Mouse (Mus musculus) telencephalon, adult 2 months (tissue): ENCODE results near the gene Syndig1l.

Experiments
- DNase-seq: peaks from one replicate; pipeline ENCODE4 v3.0.0-alpha.2; 2011; ENCODE audit warnings: low read depth, low spot score

Syndig1l gene

DNA sequence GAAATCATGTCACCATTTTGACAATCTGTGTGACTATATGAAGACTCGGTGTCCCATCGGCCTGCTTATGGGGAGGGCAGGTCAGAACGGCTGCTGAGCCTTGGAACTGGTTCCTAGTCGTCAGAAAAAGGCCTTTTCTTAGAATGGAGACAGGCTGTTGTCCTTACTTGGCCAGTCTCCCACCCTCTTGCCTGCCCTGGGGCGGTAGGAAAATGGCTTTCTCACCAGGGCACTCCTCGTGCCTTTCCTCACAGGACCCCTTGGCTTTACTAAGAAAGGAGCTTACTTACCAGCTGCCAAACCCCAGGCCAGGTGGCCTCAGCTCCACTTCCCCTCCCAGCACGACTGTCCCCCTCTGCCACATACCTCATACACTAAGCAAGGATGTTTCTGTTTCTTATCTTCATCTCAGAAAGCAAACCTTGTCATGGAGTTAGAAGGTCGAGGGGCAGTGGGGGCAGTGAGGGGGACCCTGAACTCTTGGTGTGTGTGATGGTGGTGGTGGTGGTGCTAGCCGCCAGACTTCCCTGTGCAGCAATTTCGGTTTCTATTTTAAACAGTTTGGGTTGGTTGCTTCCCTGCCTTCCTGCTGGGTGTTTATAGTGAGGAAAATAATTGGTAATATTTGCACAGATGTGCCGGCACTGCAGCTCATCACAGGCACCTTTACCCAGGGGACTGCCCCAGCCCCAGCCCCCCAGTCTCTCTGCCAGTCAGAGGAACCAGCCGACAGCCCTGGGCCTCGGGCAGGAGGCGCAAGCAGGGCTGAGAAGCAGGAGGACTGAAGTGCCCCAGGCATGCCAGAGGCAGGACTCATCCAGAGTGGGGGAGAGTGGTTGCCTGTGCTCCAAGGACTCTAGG is 23.7 kb downstream of the Syndig1l start:
- no peak for DNase-seq

DNA sequence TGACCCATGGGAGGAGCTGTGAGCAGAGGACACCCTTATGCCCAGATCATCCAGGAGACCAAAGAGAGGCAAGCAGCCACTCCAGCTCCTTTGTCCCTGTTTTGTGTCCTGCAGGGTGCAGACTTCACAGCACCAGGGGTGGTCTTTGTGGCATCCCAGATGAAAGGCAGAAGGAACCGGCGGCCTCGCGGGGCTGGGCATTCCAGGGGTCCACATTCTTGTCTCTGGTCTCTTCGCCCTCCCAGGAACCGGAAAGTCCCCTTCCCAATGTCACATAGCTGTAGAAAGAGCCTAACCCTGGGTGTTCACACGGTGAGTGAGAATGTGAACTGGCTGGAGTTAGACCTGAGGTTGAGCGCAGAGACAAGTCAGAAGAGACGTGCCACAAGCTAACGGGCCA is 27.0 kb downstream of the Syndig1l start:
- DNase-seq: no peak

DNA sequence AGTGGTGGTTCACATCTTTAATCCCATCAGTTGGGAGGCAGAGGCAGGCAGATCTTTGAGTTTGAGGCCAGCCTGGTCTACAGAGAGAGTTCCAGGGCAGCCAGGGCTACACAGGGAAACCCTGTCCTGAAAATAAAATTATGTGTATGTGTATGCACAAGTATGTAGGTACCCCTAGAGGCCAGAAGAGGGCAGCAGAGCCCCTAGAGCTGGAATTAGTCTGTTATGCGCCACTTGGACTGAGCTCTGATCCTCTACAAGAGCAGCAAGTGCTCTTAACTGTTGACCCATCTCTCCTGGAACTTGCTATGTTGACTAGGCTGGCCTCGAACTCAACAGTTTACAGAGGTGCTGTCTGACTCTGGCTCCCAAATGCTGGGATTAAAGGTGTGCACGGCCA is 28.1 kb downstream of the Syndig1l start:
- DNase-seq: no peak

DNA sequence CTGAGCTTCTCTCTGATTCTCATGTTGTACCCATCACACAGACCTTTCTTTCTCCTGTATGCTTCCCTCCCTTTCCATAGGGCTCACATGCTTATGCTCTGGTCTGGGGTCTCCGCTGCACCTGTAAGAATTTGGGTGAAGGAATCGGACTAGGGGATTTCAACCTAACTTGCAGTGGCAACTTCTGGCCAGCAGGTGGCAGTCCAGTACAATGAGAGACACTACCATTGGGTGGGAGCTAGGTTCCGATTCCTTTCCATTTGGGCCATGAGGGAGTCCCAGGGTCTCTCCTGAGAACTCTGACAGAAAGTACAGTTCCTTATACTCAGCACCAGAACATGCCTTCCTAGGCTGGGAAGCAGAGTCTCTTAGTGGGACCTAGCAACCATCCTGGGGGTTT is 44.7 kb downstream of the Syndig1l start:
- DNase-seq: no peak

DNA sequence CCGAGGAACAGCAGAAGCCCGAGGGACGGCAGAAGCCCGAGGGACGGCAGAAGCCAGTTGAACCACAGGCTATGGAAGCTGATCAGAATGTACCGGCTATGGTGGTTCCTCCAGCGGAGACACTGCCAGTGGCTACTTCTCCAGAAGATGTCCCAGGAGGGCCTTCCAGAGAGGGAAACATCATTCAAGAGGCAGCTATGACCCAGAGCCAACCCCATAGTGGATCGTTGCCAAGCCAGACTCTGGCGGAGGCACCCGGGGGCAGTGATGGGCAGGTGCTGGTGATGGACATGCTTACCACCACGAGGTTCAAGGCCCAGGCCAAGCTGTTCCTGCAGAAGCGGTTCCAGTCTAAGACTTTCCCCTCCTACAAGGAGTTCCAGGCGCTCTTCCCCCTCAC is 48.4 kb downstream of the Syndig1l start:
- DNase-seq: no peak

DNA sequence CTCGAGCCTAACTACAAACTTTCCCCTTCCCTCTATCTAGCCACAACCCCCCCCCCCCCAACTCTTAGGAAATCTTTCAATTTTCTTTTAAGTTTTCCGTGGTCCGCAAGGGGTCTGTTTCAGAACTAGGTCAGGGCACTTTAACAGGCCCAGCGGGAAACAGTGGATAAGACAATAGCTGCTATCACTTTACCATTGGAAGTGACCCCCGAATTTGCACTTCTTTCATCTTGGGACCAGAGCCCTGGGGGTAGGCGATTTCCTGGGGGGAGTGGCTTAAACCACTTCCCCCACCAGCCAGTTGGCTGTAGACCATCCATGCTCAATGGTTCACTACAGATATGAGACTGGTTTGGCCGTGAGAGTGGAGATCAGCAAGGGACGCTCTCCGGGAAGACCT is 58.0 kb downstream of the Syndig1l start, which contains the start of gene Vrtn:
TSS of gene Vrtn (plus strand) at position 366 of the 400 bp plus-strand sequence.
- no peak for DNase-seq

DNA sequence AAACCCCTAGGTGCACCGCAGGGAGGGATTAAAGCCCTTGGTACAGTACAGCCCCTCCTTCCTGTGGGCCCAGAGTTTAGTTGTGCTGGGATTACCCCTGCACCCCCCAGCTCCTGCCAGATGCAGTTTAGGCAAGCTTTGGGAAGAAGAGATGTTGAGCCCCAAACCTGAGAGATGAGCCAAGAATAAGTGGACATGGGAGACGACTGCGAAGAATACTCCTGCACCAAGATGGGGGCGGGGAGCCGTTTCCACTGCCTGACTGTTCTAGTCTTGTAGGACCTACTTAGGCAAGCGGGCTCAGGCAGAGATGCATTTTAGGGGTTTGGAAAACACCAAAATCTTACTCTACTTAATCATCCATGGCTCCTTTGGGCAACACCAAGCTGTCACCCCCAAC is 58.4 kb downstream of the Syndig1l start:
- no peak for DNase-seq

DNA sequence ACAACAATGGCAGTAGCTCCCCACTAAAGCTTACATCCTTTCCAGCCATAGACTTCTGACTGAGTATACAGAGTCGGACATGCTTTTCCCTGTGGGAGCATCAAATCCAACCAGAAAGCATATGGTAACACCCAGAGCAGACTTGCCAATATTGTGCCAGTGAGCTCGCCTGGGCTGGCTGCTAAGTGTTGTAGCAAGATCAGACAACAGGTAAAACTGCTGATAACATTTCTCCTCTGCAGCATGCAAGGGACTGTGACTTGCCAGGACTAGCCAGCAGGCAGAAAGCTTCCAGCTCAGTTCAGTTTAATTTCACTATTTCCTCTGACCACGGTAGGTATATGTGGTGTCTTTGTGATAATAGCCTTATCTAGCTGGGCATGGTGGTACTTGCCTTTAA is 66.8 kb downstream of the Syndig1l start:
- no peak for DNase-seq
